Mouse (Mus musculus) megakaryocyte, embryonic 14.5 days (primary cell): Measurements from ENCODE around the gene Fer. TPM values are rescaled to one million over a fixed set of nuclear protein-coding genes. Genes with fewer than 3 reads are reported as not detected.

Source experiments
- H3K27me3 ChIP-seq: replicated peaks from 2 replicates; pipeline ENCODE3; 2012; ENCODE audit warnings: inconsistent platforms
- H3K36me3 ChIP-seq: replicated peaks from 2 replicates; pipeline ENCODE3; 2012; ENCODE audit warnings: low read length, inconsistent platforms, mixed read lengths
- H3K4me1 ChIP-seq: 2 replicates; pipeline ENCODE4 v1.6.1; 2012; ENCODE audit warnings: inconsistent platforms
- H3K4me3 ChIP-seq: replicated peaks from 2 replicates; pipeline ENCODE3; 2012; ENCODE audit warnings: moderate library complexity, mild to moderate bottlenecking, inconsistent platforms
- H3K9me3 ChIP-seq: 2 replicates; pipeline ENCODE4 v1.6.1; 2012; ENCODE audit warnings: inconsistent platforms
- FLI1 ChIP-seq: IDR thresholded peaks from 2 replicates; pipeline ENCODE4 v1.6.1; 2012; ENCODE audit warnings: low read length, inconsistent platforms, mixed read lengths
- GATA1 ChIP-seq: IDR thresholded peaks from 3 replicates; pipeline ENCODE4 v1.6.1; 2012; ENCODE audit warnings: mixed read lengths, low read length, inconsistent platforms, borderline replicate concordance
- polyA plus RNA-seq: library from polyadenylated mRNA; stranded (reverse); fragments of >175 nt; gene quantifications from 2 replicates; pipeline ENCODE4 v1.2.3, GENCODE M21; 2012; ENCODE audit warnings: low replicate concordance; ENCODE audit not compliant: insufficient read depth

Fer gene
- polyA plus RNA-seq, 1 experiment: 2.2 TPM

DNA sequence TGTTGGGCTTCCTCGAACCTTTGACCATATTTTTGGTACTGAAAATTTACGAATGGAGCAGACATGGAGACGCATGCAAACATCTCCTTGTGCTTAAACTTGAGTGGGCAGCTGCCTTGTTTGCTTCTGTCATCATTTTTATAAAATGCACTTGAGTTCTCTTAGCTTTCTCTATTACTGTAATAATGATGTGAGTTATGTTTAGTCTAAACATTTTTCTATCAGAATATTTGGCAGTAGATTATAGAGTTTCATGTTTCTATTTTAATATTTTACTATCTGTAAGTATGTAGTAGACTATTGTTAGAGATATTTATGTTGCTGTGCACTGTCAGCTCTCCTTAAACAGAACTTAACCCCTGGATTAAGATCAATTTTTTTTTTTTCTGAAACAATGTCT, 128.3 kb downstream of the Fer start:
- TF ChIP-seq FLI1: no peak
- TF ChIP-seq GATA1: no peak
- Histone ChIP-seq H3K4me1 (peaks cover 9% of the 10 kb centered on the region), H3K27me3 (no peaks in the 10 kb centered on the region), H3K36me3 (peaks cover 39% of the 10 kb centered on the region), H3K9me3 (no peaks in the 10 kb centered on the region), H3K4me3 (no peak overlapping the region)

DNA sequence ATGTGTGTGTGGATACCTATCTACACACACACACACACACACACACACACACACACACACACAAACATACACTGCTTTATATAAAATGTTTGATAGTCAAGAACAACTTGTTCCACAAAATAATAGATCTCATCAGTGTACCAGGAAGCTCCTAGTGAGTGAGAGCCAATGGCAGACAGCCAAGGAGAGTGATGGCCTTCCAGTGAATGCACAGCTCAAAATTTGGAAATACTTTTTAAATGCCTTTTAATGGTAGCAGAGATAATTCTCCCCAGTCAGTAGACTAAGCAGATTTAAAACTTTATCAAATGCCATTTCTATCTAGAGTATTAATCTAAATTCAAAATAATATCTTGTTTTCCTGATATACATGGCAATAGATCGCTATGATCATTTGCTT, 133.1 kb downstream of the Fer start:
- Histone ChIP-seq H3K4me1 (peaks cover 9% of the 10 kb centered on the region), H3K4me3 (no peak overlapping the region), H3K27me3 (no peaks in the 10 kb centered on the region), H3K36me3 (peaks cover 37% of the 10 kb centered on the region), H3K9me3 (no peaks in the 10 kb centered on the region)
- TF ChIP-seq GATA1 (no peak), FLI1 (no peak)

DNA sequence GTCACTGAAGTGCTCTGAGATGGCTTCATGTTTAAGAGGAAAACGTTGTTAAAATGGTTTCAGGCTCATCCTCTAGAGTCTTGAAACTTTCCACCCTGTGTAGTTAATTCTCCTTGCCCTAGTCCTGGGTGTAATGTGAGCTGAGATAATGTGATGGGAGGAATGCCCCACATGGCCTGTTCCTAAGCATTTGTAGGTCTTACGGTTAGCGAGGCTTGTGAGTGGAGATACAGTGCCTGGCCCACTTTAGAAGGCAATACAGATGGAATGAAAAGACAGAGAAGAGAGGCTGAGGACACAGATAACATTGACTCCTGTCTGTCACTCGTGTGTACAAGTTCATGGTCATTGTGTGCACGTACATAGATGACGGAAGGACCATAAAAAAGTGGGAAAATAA, 134.8 kb downstream of the Fer start:
- Histone ChIP-seq H3K36me3 (peaks cover 24% of the 10 kb centered on the region), H3K27me3 (no peaks in the 10 kb centered on the region), H3K4me1 (peaks cover 9% of the 10 kb centered on the region), H3K9me3 (no peaks in the 10 kb centered on the region), H3K4me3 (no peak overlapping the region)
- TF ChIP-seq FLI1: no peak

DNA sequence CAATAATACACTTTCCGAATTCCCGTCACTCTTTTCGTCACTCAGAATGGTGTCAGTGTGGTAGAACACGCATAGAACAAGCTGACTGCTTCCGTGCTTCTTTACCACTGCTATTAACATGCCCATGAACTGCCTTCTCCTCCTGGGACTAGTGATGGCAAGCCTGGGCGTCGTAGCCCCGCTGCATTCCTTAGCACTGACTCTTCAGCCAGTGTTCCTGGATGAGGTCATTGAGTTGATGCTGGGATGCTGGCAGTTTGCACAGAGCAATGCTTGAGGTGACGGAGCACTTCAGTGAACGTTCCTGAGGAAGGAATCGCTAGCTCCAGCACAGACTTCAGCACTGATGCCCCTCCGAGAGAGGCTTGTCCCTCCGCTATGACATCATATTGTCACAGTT, 140.6 kb downstream of the Fer start:
- peaks cover 12% of the 10 kb centered on the region for H3K36me3 ChIP-seq
- TF ChIP-seq GATA1: no peak
- TF ChIP-seq FLI1: no peak
- H3K4me3 ChIP-seq: peak overlapping the region; percentile 8

DNA sequence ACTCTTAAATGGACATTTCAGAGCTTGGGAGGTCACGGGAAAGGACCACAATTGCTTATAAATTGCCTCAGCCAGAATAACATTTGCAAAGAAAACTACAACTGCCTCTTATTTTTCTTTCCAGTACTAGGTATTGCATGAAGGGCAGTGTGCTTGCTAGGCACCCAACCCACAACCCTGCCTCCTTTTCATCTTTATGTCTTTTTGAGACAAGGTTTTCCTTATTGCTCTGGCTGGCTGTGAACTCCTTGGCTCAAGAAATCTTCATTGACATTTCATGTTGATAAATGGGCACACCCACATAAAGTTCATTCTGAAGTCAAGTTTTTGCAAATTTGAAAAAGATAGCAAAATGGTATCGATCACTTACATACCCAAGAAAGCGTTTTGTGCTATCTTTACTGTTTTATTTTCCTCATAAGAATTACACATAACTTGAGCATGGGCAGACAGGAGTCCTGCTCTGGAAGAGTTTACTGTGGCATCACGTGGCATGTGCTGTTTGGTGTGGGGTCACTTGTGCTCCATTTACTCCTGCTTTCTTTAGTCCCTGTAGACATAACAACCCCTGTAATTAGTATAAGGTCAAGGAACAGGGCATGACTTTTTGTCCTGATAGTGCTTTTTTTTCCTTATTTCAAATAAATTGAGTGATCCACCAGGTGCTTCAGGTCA, 142.8 kb downstream of the Fer start:
- Histone ChIP-seq H3K4me1 (peaks cover 4% of the 10 kb centered on the region; the same call in 1 of the 2 replicates), H3K27me3 (no peaks in the 10 kb centered on the region), H3K4me3 (no peak overlapping the region), H3K9me3 (no peaks in the 10 kb centered on the region), H3K36me3 (peaks cover 15% of the 10 kb centered on the region)
- TF ChIP-seq FLI1 (no peak), GATA1 (no peak)

More for the DNA sequence above, 140.6 kb downstream of the Fer start:
- Histone ChIP-seq H3K4me1 (peaks cover 4% of the 10 kb centered on the region; the same call in 1 of the 2 replicates), H3K9me3 (no peaks in the 10 kb centered on the region), H3K27me3 (no peaks in the 10 kb centered on the region)

DNA sequence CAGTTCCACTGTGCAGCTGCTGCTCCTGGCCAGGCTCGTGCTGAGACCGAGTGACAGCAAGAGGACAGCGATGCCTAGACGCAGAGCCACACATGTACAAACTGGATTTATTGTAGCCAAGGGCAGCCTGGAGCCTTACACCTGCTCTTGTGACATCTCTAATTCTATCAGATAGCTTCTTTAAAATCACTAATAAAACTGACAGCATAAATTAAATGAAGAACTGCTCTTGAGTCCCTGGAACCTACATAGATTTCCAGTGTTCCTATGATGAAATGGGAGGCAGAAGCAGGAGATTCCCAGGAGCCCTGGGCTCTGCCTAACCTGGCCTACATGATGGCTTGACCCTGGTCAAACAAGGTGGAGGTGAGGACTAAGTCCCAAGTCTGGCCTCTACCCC, 153.7 kb downstream of the Fer start:
- Histone ChIP-seq H3K9me3 (no peaks in the 10 kb centered on the region), H3K4me1 (peaks cover 9% of the 10 kb centered on the region), H3K4me3 (no peak overlapping the region), H3K27me3 (no peaks in the 10 kb centered on the region), H3K36me3 (peaks cover 26% of the 10 kb centered on the region)
- TF ChIP-seq GATA1: no peak
- TF ChIP-seq FLI1: no peak

DNA sequence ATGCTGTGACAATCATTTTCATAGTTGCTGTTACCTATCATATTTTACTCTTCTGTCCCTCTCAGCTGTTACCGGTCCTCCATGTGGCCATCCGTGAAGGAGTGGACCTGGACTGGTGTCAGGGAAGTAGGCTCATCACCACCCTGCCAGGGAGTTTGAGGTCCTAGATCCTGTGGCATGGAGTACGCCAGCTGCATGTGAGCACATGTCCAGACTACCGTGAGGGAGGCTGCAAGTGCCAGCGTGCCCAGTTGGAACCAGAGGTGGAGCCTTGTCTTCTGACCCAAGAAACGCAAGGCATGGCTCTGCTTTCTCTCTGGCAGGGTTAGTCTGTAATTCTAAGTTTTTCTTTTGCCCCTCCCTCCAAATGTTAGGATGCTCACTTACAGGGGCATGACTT, 155.4 kb downstream of the Fer start:
- no peak overlapping the region for H3K4me3 ChIP-seq
- H3K9me3 ChIP-seq: no peaks in the 10 kb centered on the region
- no peaks in the 10 kb centered on the region for H3K27me3 ChIP-seq
- H3K36me3 ChIP-seq: peaks cover 35% of the 10 kb centered on the region
- no peak for TF ChIP-seq FLI1
- no peak for TF ChIP-seq GATA1
- H3K4me1 ChIP-seq: peaks cover 16% of the 10 kb centered on the region

DNA sequence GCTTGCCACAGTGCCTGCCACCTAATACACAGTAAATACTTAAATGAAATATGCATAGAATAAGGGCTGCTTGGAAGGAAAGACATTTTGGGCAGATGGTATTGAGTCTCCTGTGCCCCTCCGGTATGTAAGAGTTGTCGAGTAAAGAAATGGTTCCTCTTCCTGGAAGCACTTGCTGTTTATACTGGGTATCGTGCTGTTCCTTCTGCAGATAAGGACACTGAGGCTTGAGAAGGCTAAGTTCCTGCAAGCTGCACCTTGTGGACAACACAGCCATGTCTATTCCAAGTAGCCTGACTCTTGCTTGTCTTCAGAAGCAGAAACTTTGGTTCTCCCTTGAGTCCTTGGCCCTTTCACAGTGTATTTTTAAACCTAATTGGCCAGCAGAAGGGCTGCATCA, 156.0 kb downstream of the Fer start:
- Histone ChIP-seq H3K27me3 (no peaks in the 10 kb centered on the region), H3K4me1 (peaks cover 16% of the 10 kb centered on the region), H3K36me3 (peaks cover 33% of the 10 kb centered on the region), H3K4me3 (no peak overlapping the region), H3K9me3 (no peaks in the 10 kb centered on the region)
- TF ChIP-seq FLI1 (no peak), GATA1 (no peak)

DNA sequence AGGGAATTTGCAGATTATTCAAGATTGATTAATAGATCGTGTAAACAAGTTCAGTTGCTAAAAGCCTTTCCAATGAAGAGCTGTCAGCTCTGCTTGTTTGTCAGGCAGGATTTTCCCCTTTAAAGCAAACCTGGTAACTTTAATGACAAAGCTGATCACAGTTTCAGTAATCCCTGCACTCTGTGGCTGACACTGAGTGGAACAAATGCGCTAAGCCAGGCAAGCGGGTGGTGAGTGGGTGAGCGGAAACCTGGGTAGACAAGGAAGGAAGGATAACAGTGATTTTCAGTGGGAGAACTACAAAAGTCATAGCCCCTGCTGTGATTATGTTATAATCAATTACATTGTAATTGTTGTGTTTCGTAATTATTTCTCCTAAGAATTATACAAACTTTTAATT, 156.8 kb downstream of the Fer start:
- peaks cover 16% of the 10 kb centered on the region for H3K4me1 ChIP-seq
- H3K36me3 ChIP-seq: peaks cover 29% of the 10 kb centered on the region
- TF ChIP-seq GATA1 (no peak), FLI1 (no peak)
- no peak overlapping the region for H3K4me3 ChIP-seq
- no peaks in the 10 kb centered on the region for H3K27me3 ChIP-seq
- H3K9me3 ChIP-seq: no peaks in the 10 kb centered on the region

DNA sequence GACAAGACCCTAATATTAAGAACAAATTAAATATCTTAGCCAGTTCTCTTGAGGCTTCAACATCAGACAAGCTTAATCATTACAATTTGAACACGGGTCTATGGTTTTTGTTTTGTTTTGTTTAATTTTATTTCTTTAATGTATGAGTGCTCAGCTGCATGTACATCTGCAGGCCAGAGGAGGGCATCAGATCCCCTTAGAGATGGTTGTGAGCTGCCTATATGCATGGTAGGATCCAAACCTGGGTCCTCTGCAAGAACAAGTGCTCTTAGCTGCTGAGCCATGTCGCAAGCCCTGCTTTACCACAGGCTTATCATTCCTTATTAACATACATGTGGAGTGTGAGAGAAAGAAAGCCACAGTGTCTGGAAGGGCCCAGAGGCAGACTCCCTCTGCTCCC, 163.6 kb downstream of the Fer start:
- no peak overlapping the region for H3K4me3 ChIP-seq
- H3K4me1 ChIP-seq: peaks cover 29% of the 10 kb centered on the region
- peaks cover 13% of the 10 kb centered on the region for H3K36me3 ChIP-seq
- H3K9me3 ChIP-seq: no peaks in the 10 kb centered on the region
- no peaks in the 10 kb centered on the region for H3K27me3 ChIP-seq
- TF ChIP-seq GATA1 (no peak), FLI1 (no peak)

DNA sequence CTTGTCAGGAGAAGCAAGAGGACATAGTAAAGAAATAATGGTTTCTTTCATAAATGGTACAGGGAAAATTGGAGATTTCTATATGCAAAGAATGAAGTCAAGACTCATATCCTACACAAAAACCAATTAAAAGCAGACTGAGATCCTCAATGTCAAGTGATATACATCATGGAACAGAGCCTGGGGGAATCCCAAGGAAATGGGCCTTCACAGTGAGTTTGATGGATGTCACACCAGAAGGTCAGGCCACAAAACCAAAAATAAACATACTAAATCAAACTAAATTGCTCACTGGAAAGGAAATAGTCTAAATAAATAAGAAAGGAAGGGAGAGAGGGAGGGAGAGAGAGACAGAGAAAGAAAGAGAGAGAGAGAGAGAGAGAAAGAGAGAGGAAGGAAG, 178.9 kb downstream of the Fer start:
- TF ChIP-seq GATA1: no peak
- TF ChIP-seq FLI1: no peak
- Histone ChIP-seq H3K36me3 (peaks cover 51% of the 10 kb centered on the region), H3K9me3 (no peaks in the 10 kb centered on the region), H3K4me1 (peaks cover 15% of the 10 kb centered on the region), H3K4me3 (no peak overlapping the region), H3K27me3 (no peaks in the 10 kb centered on the region)
